Mouse (Mus musculus) embryonic facial prominence, embryonic 15.5 days (tissue): Measurements from ENCODE around the gene Nfam1. TPM values are rescaled to one million over a fixed set of nuclear protein-coding genes. Genes with fewer than 3 reads are reported as not detected.

Source experiments
- ATAC-seq: fragments of 200-750 bp; cut with Nextera tagmentation; 2 replicates; pipeline ENCODE4 v1.8.0; 2017; ENCODE audit warnings: low read depth, moderate TSS enrichment; ENCODE audit not compliant: insufficient number of reproducible peaks, low FRiP score, low TSS enrichment
- H3K27ac ChIP-seq: fragments of 300-500 bp; sonication (generic); replicated peaks from 2 replicates; pipeline ENCODE4 v1.5.1; 2015; ENCODE audit warnings: mild to moderate bottlenecking, inconsistent platforms
- H3K27me3 ChIP-seq: fragments of 300-500 bp; sonication (generic); 2 replicates; pipeline ENCODE4 v1.6.1; 2015; ENCODE audit warnings: inconsistent platforms
- H3K36me3 ChIP-seq: fragments of 300-500 bp; sonication (generic); 2 replicates; pipeline ENCODE4 v1.6.1; 2015; ENCODE audit warnings: mild to moderate bottlenecking, inconsistent platforms
- H3K4me1 ChIP-seq: fragments of 300-500 bp; sonication (generic); 2 replicates; pipeline ENCODE4 v1.6.1; 2015; ENCODE audit warnings: inconsistent platforms
- H3K4me2 ChIP-seq: fragments of 300-500 bp; sonication (generic); replicated peaks from 2 replicates; pipeline ENCODE4 v1.6.1; 2015; ENCODE audit warnings: mild to moderate bottlenecking, inconsistent platforms
- H3K4me3 ChIP-seq: fragments of 300-500 bp; sonication (generic); replicated peaks from 2 replicates; pipeline ENCODE4 v1.5.1; 2015; ENCODE audit warnings: mild to moderate bottlenecking, inconsistent platforms
- H3K9ac ChIP-seq: fragments of 300-500 bp; sonication (generic); 2 replicates; pipeline ENCODE4 v1.6.1; 2015; ENCODE audit warnings: inconsistent platforms
- H3K9me3 ChIP-seq: fragments of 300-500 bp; sonication (generic); replicated peaks from 2 replicates; pipeline ENCODE4 v1.6.1; 2016; ENCODE audit warnings: inconsistent platforms
- WGBS: fragments of 180-500 bp; shearing (Covaris S2); methylation state at CpG from one replicate; pipeline ENCODE4 v1.1.7; 2015; 5-methylcytosine and 5-hydroxymethylcytosine counted together
- polyA plus RNA-seq: library from polyadenylated mRNA; unstranded; fragments of >200 nt; fragmentation: Nextera tagmentation; extraction: Ambion mirVana; gene quantifications from 2 replicates; pipeline ENCODE4 v1.2.1, GENCODE M21; 2015

The Nfam1 gene
- polyA plus RNA-seq, 1 experiment from 2014 or later, result 6.1 TPM

GRCm38 (mm10) chr15:83010990-83011664, 22.0 kb downstream of the Nfam1 start:
- ATAC-seq, result no peak; the same call in 1 of the 2 replicates
- Histone ChIP-seq H3K4me2 (no peak overlapping the region), H3K9ac (no peak overlapping the region)

GRCm38 (mm10) chr15:83010423-83010822, 22.7 kb downstream of the Nfam1 start:
- no peak for ATAC-seq
- no peaks in the 10 kb centered on the region for H3K9me3 ChIP-seq
- H3K4me2 ChIP-seq, result no peak overlapping the region

More at GRCm38 (mm10) chr15:83010990-83011664, 22.0 kb downstream of the Nfam1 start:
- WGBS, result 20% methylated on average over 15 of the region's 15 CpGs
- Histone ChIP-seq H3K4me1 (peaks cover 34% of the 10 kb centered on the region), H3K9me3 (no peaks in the 10 kb centered on the region), H3K36me3 (no peaks in the 10 kb centered on the region), H3K4me3 (no peak overlapping the region), H3K27ac (no peak overlapping the region), H3K27me3 (peaks cover 5% of the 10 kb centered on the region)

DNA sequence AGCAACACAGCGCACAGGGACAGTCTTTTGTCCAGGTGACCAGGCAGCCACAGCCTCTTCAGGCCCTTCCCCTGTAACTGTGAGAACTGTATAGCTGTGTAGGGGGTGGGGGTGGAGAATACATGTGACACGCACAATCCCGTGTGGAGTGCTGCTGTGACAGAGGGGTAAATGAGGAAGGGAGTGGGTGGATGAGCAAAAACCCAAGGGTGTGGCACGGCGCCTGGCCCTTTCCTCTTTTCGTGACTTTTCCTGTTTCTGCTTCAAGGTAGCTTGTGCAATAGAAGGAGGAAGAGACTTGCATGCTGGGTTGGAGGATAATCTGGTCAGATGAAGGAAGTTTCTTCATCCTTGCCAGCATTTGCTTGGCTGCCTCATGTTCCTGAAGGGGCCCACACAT, 23.6 kb downstream of the Nfam1 start:
- H3K27me3 ChIP-seq, result peaks cover 5% of the 10 kb centered on the region
- no peak overlapping the region for H3K27ac ChIP-seq
- H3K9ac ChIP-seq, result no peak overlapping the region
- no peak overlapping the region for H3K4me3 ChIP-seq
- no peak overlapping the region for H3K4me2 ChIP-seq
- whole genome bisulfite sequencing, result 85% methylated on average over 6 of the region's 6 CpGs
- H3K9me3 ChIP-seq, result no peaks in the 10 kb centered on the region
- ATAC-seq, result no peak
- H3K36me3 ChIP-seq, result no peaks in the 10 kb centered on the region
- H3K4me1 ChIP-seq, result peaks cover 34% of the 10 kb centered on the region

More at GRCm38 (mm10) chr15:83010423-83010822, 22.7 kb downstream of the Nfam1 start:
- no peak overlapping the region for H3K9ac ChIP-seq
- H3K27ac ChIP-seq, result no peak overlapping the region
- peaks cover 34% of the 10 kb centered on the region for H3K4me1 ChIP-seq
- 17% methylated on average over 8 of the region's 8 CpGs for WGBS
- H3K27me3 ChIP-seq, result peaks cover 5% of the 10 kb centered on the region
- H3K4me3 ChIP-seq, result no peak overlapping the region
- H3K36me3 ChIP-seq, result no peaks in the 10 kb centered on the region

DNA sequence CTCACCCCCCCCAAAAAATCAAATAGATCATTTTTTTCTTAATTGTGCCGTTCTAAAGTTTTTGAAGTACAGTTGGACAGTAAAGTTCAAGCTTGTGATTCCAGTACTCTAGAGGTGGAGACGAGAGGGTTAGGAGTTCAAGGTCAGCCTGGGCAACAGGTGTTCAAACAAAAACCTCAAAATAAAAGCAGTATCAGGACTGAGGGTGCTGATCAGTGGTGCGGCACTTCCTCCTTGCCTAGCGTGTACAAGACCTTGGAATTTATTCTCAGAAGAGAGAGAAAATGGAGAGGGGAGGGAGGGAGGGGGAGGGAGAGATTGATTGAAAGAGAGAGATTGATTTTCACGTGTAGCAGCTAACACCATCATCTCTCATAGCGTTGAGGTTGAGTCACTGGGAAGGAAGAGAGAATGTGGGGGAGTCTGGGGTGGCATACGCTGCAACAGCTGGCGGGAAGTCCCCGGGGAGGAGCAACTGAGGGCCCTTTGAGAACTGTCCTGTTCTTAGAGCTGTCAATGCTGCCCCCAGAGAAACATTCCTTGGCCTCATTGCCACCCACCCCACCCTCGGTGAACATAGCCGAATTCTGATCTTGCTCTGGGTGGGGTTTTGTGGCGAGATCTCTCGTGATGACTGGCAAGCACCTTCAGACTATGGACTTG, 24.2 kb downstream of the Nfam1 start:
- H3K4me1 ChIP-seq, result peaks cover 34% of the 10 kb centered on the region
- H3K4me3 ChIP-seq, result no peak overlapping the region
- no peak overlapping the region for H3K4me2 ChIP-seq
- ATAC-seq, result no peak
- H3K9me3 ChIP-seq, result no peaks in the 10 kb centered on the region
- WGBS, result 66% methylated on average over 13 of the region's 13 CpGs
- no peak overlapping the region for H3K9ac ChIP-seq
- H3K36me3 ChIP-seq, result no peaks in the 10 kb centered on the region
- peaks cover 5% of the 10 kb centered on the region for H3K27me3 ChIP-seq
- no peak overlapping the region for H3K27ac ChIP-seq

- ATAC-seq, result no peak
- WGBS, result 37% methylated on average over 15 of the region's 15 CpGs
- no peaks in the 10 kb centered on the region for H3K9me3 ChIP-seq
- H3K4me1 ChIP-seq, result peaks cover 34% of the 10 kb centered on the region
- H3K36me3 ChIP-seq, result no peaks in the 10 kb centered on the region
- peaks cover 5% of the 10 kb centered on the region for H3K27me3 ChIP-seq
- H3K27ac ChIP-seq, result no peak overlapping the region
- H3K4me3 ChIP-seq, result no peak overlapping the region
- no peak overlapping the region for H3K4me2 ChIP-seq
- no peak overlapping the region for H3K9ac ChIP-seq
Measured at GRCm38 (mm10) chr15:83007346-83007920, 25.7 kb downstream of the Nfam1 start.

GRCm38 (mm10) chr15:83002665-83003548, 30.2 kb downstream of the Nfam1 start:
- ATAC-seq, result no peak
- no peaks in the 10 kb centered on the region for H3K36me3 ChIP-seq
- H3K27me3 ChIP-seq, result no peaks in the 10 kb centered on the region
- H3K4me2 ChIP-seq, result no peak overlapping the region
- H3K9ac ChIP-seq, result no peak overlapping the region
- peaks cover 13% of the 10 kb centered on the region for H3K4me1 ChIP-seq
- 46% methylated on average over 12 of the region's 12 CpGs for WGBS
- no peak overlapping the region for H3K27ac ChIP-seq
- no peaks in the 10 kb centered on the region for H3K9me3 ChIP-seq
- H3K4me3 ChIP-seq, result no peak overlapping the region

- no peak for ATAC-seq
- 70% methylated on average over 6 of the region's 6 CpGs for WGBS
- Histone ChIP-seq H3K4me2 (no peak overlapping the region), H3K9me3 (no peaks in the 10 kb centered on the region), H3K4me1 (peaks cover 26% of the 10 kb centered on the region), H3K4me3 (no peak overlapping the region), H3K27me3 (no peaks in the 10 kb centered on the region), H3K36me3 (no peaks in the 10 kb centered on the region), H3K9ac (no peak overlapping the region), H3K27ac (no peak overlapping the region)
Measured at GRCm38 (mm10) chr15:82998811-82999221, 34.3 kb downstream of the Nfam1 start.

DNA sequence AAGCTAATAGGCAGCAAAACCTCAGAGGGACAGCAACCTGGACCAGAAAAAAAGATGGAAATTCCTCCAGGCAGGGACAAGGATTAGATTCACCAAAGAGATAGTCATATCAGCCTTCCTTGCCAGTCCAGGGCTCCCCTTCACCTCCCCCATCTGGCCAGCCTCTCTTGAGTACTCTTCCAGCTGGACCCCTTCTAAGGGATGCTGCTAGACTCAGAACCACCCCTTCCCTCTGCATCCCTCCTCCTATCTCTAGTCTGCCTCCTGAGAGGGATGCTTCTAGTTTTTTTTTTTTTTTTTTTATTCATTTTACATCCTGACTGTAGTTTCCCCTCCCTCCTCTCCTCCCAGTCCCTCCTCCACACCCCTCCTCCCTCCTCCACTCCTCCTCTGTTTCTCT, 36.7 kb downstream of the Nfam1 start:
- no peak overlapping the region for H3K27ac ChIP-seq
- no peak overlapping the region for H3K9ac ChIP-seq
- H3K27me3 ChIP-seq, result no peaks in the 10 kb centered on the region
- ATAC-seq, result no peak
- H3K9me3 ChIP-seq, result no peaks in the 10 kb centered on the region
- no peak overlapping the region for H3K4me2 ChIP-seq
- no peak overlapping the region for H3K4me3 ChIP-seq
- H3K36me3 ChIP-seq, result no peaks in the 10 kb centered on the region
- peaks cover 36% of the 10 kb centered on the region for H3K4me1 ChIP-seq

- 40% methylated on average over 7 of the region's 7 CpGs for WGBS
- H3K27me3 ChIP-seq, result no peaks in the 10 kb centered on the region
- no peak overlapping the region for H3K9ac ChIP-seq
- no peak overlapping the region for H3K4me2 ChIP-seq
- peaks cover 36% of the 10 kb centered on the region for H3K4me1 ChIP-seq
- H3K27ac ChIP-seq, result no peak overlapping the region
- H3K4me3 ChIP-seq, result no peak overlapping the region
- no peaks in the 10 kb centered on the region for H3K36me3 ChIP-seq
- no peaks in the 10 kb centered on the region for H3K9me3 ChIP-seq
- no peak for ATAC-seq
Measured at GRCm38 (mm10) chr15:82995239-82995638, 37.9 kb downstream of the Nfam1 start.

DNA sequence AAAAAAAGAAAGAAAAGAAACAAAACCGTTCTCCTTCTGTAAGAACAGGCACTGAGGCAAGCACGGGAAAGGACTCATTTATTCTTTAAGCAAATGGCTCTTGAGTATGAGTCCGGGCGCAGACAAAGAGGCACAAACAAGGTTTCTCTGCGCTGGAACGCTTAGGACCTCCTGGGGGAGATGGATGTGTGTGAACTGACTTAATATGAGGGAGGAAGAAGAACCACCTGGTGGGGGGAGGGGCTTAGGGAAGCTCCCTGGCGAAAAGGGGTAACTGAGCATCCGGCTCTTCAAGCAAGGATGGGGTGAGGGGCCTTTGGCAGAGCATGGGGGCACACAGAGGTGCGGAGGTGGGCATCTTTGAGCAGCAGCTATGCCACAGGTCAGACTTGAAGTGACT, 40.2 kb downstream of the Nfam1 start:
- WGBS, result 51% methylated on average over 9 of the region's 9 CpGs
- no peak overlapping the region for H3K4me3 ChIP-seq
- H3K9ac ChIP-seq, result no peak overlapping the region
- H3K4me2 ChIP-seq, result no peak overlapping the region
- H3K9me3 ChIP-seq, result no peaks in the 10 kb centered on the region
- H3K4me1 ChIP-seq, result peaks cover 44% of the 10 kb centered on the region
- no peak overlapping the region for H3K27ac ChIP-seq
- no peak for ATAC-seq
- no peaks in the 10 kb centered on the region for H3K36me3 ChIP-seq
- no peaks in the 10 kb centered on the region for H3K27me3 ChIP-seq
